Mouse (Mus musculus) liver, embryonic 15.5 days (tissue): ENCODE measurements at regions not wholly inside any gene's neighbourhood (a gene's known extent, or its start where the extent isn't known, plus 50 kb on each side); places are given as distances from the start of the nearest gene placed in this dataset.
A peak's percentile ranks its signal among the peaks of the same experiment; 100 is the strongest.

ENCODE experiments used
- ATAC-seq: fragments of 200-750 bp; cut with Nextera tagmentation; 2 replicates; pipeline ENCODE4 v1.8.0; 2017; ENCODE audit warnings: moderate number of reproducible peaks, mild to moderate bottlenecking, moderate library complexity; ENCODE audit not compliant: insufficient read depth
- H3K27ac ChIP-seq: fragments of 300-500 bp; sonication (generic); replicated peaks from 2 replicates; pipeline ENCODE4 v1.5.1; 2015; ENCODE audit warnings: mild to moderate bottlenecking, inconsistent platforms
- H3K27me3 ChIP-seq: fragments of 300-500 bp; sonication (generic); 2 replicates; pipeline ENCODE4 v1.6.1; 2015; ENCODE audit warnings: mild to moderate bottlenecking, inconsistent platforms
- H3K36me3 ChIP-seq: fragments of 300-500 bp; sonication (generic); replicated peaks from 2 replicates; pipeline ENCODE4 v1.6.1; 2015; ENCODE audit warnings: moderate library complexity, mild to moderate bottlenecking, inconsistent platforms
- H3K4me1 ChIP-seq: fragments of 300-500 bp; sonication (generic); replicated peaks from 2 replicates; pipeline ENCODE4 v1.6.1; 2015; ENCODE audit warnings: inconsistent platforms
- H3K4me2 ChIP-seq: fragments of 300-500 bp; sonication (generic); 2 replicates; pipeline ENCODE4 v1.6.1; 2015; ENCODE audit warnings: moderate library complexity, mild to moderate bottlenecking, inconsistent platforms
- H3K4me3 ChIP-seq: fragments of 300-500 bp; sonication (generic); replicated peaks from 2 replicates; pipeline ENCODE4 v1.5.1; 2015; ENCODE audit warnings: mild to moderate bottlenecking, inconsistent platforms
- H3K9ac ChIP-seq: fragments of 300-500 bp; sonication (generic); 2 replicates; pipeline ENCODE4 v1.6.1; 2015; ENCODE audit warnings: moderate library complexity, mild to moderate bottlenecking, inconsistent platforms
- H3K9me3 ChIP-seq: fragments of 300-500 bp; sonication (generic); replicated peaks from 2 replicates; pipeline ENCODE4 v1.6.1; 2016; ENCODE audit warnings: inconsistent platforms
- WGBS: fragments of 180-500 bp; shearing (Covaris S2); methylation state at CpG from one replicate; pipeline ENCODE4 v1.1.7; 2015; ENCODE audit warnings: mixed read lengths; ENCODE audit not compliant: insufficient replicate concordance; 5-methylcytosine and 5-hydroxymethylcytosine counted together

- 45% methylated on average over 5 of the region's 5 CpGs for WGBS
- no peaks in the 10 kb centered on the region for H3K4me1 ChIP-seq
Observed at GRCm38 (mm10) chr13:107681719-107682118, 362.5 kb upstream of the Smim15 start.

GRCm38 (mm10) chr13:107678860-107679259, 365.4 kb upstream of the Smim15 start:
- Histone ChIP-seq H3K4me3 (no peak overlapping the region), H3K36me3 (no peaks in the 10 kb centered on the region), H3K27ac (no peak overlapping the region), H3K4me1 (no peaks in the 10 kb centered on the region), H3K4me2 (no peak overlapping the region), H3K9ac (no peak overlapping the region), H3K9me3 (no peaks in the 10 kb centered on the region), H3K27me3 (no peaks in the 10 kb centered on the region)
- no peak for ATAC-seq

More at GRCm38 (mm10) chr13:107681719-107682118, 362.5 kb upstream of the Smim15 start:
- H3K36me3 ChIP-seq, result no peaks in the 10 kb centered on the region
- no peak for ATAC-seq
- no peak overlapping the region for H3K4me3 ChIP-seq
- H3K27ac ChIP-seq, result no peak overlapping the region
- no peaks in the 10 kb centered on the region for H3K9me3 ChIP-seq
- no peak overlapping the region for H3K9ac ChIP-seq
- H3K27me3 ChIP-seq, result no peaks in the 10 kb centered on the region
- no peak overlapping the region for H3K4me2 ChIP-seq

GRCm38 (mm10) chr13:107677091-107677470, 367.2 kb upstream of the Smim15 start:
- H3K4me3 ChIP-seq, result no peak overlapping the region
- ATAC-seq, result no peak
- H3K36me3 ChIP-seq, result no peaks in the 10 kb centered on the region
- H3K27me3 ChIP-seq, result no peaks in the 10 kb centered on the region
- no peaks in the 10 kb centered on the region for H3K4me1 ChIP-seq
- no peak overlapping the region for H3K4me2 ChIP-seq
- no peak overlapping the region for H3K27ac ChIP-seq
- H3K9me3 ChIP-seq, result no peaks in the 10 kb centered on the region
- WGBS, result 43% methylated on average over 8 of the region's 8 CpGs
- H3K9ac ChIP-seq, result no peak overlapping the region

DNA sequence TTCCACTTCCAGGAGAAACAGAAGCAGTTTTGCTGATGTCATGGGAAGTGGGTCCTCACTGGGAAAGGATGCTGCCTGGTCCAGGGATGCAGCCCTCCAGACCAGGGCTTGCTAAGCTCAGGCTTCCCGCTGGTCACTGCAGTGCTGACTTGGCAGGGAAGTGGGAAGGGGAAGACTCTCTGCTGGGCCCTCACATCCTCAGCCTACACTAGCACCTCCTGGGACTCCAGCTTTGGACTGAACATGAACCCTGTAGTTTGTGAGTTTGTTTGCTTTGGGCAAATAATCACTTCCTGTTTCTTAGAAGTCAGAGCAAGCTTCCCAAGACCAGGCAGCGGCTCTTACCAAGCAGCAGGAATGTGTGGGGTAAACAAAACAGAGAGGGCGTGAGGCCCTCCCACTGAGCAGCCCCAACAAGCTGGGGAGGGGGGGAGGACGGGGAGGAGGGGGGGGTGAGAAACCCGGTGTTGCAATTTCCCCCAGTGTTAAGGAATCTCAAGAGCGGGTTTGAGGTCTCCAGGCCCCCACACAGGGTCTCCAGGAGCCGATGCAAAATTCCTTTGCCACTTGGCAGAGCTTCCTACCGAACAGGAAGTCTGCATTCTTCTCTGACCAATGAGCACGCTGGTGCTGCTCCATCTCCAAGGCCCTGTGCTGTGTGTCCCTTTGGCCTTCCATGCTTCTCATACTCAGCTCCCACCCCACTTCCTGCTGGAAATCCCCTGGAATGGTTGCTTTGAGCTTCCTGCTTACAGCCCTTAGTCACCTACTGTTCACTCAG, 367.7 kb upstream of the Smim15 start:
- H3K4me2 ChIP-seq, result no peak overlapping the region
- no peak overlapping the region for H3K4me3 ChIP-seq
- H3K27ac ChIP-seq, result peak overlapping the region; percentile 29; the same call in 1 of the 2 replicates
- no peaks in the 10 kb centered on the region for H3K4me1 ChIP-seq
- 24% methylated on average over 9 of the region's 9 CpGs for WGBS
- ATAC-seq, result peak; percentile 72
- H3K36me3 ChIP-seq, result no peaks in the 10 kb centered on the region
- H3K9me3 ChIP-seq, result no peaks in the 10 kb centered on the region
- H3K27me3 ChIP-seq, result no peaks in the 10 kb centered on the region
- no peak overlapping the region for H3K9ac ChIP-seq

DNA sequence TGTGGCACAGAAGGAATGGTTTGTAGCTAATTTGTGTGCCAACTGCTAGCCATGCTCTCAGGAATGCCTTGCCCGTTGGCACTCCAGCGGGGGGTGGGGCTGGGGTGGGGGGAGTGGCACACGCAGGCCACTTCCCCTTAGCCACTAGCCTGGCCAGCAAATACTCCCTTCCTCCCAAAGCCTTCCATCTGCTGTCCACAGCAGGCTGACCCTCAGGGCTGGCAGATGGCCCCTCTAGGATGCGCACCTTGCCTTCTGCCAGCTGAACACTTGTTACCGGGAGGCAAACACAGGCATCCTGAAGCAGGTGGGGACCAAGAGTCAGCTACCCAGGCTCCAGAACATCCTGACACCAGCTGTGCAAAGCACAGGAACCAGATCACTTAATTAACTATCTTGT, 372.1 kb upstream of the Smim15 start:
- Histone ChIP-seq H3K4me2 (no peak overlapping the region), H3K4me1 (no peaks in the 10 kb centered on the region), H3K36me3 (no peaks in the 10 kb centered on the region), H3K27me3 (no peaks in the 10 kb centered on the region), H3K4me3 (no peak overlapping the region), H3K27ac (no peak overlapping the region), H3K9me3 (no peaks in the 10 kb centered on the region), H3K9ac (no peak overlapping the region)
- WGBS, result 73% methylated on average over 5 of the region's 5 CpGs
- no peak for ATAC-seq

GRCm38 (mm10) chr13:107668509-107668908, 375.7 kb upstream of the Smim15 start:
- Histone ChIP-seq H3K9me3 (no peaks in the 10 kb centered on the region), H3K4me2 (no peak overlapping the region), H3K36me3 (no peaks in the 10 kb centered on the region), H3K4me1 (no peaks in the 10 kb centered on the region), H3K27me3 (no peaks in the 10 kb centered on the region), H3K4me3 (no peak overlapping the region), H3K9ac (no peak overlapping the region), H3K27ac (no peak overlapping the region)
- 40% methylated on average over 5 of the region's 5 CpGs for WGBS
- ATAC-seq, result no peak

GRCm38 (mm10) chr13:107665775-107666174, 378.5 kb upstream of the Smim15 start:
- H3K27me3 ChIP-seq, result no peaks in the 10 kb centered on the region
- ATAC-seq, result no peak
- no peak overlapping the region for H3K4me3 ChIP-seq
- WGBS, result 70% methylated on average over 6 of the region's 6 CpGs
- no peak overlapping the region for H3K9ac ChIP-seq
- H3K9me3 ChIP-seq, result no peaks in the 10 kb centered on the region
- no peaks in the 10 kb centered on the region for H3K4me1 ChIP-seq
- H3K36me3 ChIP-seq, result no peaks in the 10 kb centered on the region
- no peak overlapping the region for H3K27ac ChIP-seq
- no peak overlapping the region for H3K4me2 ChIP-seq

- Histone ChIP-seq H3K4me2 (no peak overlapping the region), H3K4me3 (no peak overlapping the region), H3K27me3 (no peaks in the 10 kb centered on the region), H3K9ac (no peak overlapping the region), H3K27ac (no peak overlapping the region), H3K9me3 (no peaks in the 10 kb centered on the region), H3K4me1 (no peaks in the 10 kb centered on the region), H3K36me3 (no peaks in the 10 kb centered on the region)
- ATAC-seq, result no peak
- WGBS, result 54% methylated on average over 8 of the region's 8 CpGs
Observed at GRCm38 (mm10) chr13:107664197-107664596, 380.0 kb upstream of the Smim15 start.

- Histone ChIP-seq H3K4me1 (no peaks in the 10 kb centered on the region), H3K4me2 (no peak overlapping the region), H3K9ac (no peak overlapping the region), H3K36me3 (no peaks in the 10 kb centered on the region), H3K27ac (no peak overlapping the region), H3K9me3 (no peaks in the 10 kb centered on the region), H3K4me3 (no peak overlapping the region), H3K27me3 (no peaks in the 10 kb centered on the region)
- ATAC-seq, result no peak
- WGBS, result 42% methylated on average over 12 of the region's 12 CpGs
Observed at GRCm38 (mm10) chr13:107663745-107664144, 380.5 kb upstream of the Smim15 start.

- Histone ChIP-seq H3K4me2 (no peak overlapping the region), H3K9ac (no peak overlapping the region), H3K27ac (no peak overlapping the region), H3K4me3 (no peak overlapping the region), H3K4me1 (no peaks in the 10 kb centered on the region), H3K27me3 (no peaks in the 10 kb centered on the region), H3K36me3 (no peaks in the 10 kb centered on the region), H3K9me3 (no peaks in the 10 kb centered on the region)
- ATAC-seq, result no peak
- WGBS, result 40% methylated on average over 5 of the region's 5 CpGs
Observed at GRCm38 (mm10) chr13:107661414-107661813, 382.8 kb upstream of the Smim15 start.

DNA sequence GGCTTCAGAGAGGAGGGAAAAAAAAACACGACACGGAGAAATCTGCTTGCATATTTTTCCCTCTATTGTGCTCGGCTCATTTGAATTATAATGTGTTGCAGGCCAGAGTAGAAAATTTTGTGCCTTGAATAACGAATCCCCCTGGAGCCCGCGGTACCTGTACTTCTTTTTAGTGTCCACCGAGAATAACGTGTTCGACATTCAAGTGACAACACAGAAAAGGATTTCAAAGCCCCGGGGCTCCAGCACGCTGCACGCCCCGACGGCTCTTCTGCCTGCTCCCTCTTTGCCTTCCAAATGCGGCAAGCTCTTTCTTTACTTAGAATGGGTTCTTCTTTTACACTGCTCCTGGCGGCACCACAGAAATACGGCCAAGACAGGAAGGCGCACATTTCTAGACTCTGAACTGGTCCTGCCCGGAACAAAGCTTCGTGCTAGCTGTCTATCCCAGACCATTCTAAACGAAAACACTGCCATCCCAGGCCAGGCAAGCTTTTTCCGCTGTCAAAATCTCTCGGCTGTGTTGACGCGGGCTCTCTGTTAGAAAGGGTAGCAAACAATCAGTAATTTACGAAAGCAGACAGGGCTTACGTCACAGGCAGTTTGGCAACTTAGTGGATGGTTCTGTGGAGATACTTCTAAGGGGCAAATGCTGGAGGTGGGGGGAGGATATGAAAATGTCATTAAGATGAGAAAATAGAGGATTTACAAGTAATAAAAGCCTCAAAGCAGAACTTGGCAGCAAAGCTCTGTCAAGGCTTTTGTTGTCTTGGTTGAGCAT, 398.2 kb upstream of the Smim15 start:
- no peak overlapping the region for H3K27ac ChIP-seq
- no peaks in the 10 kb centered on the region for H3K36me3 ChIP-seq
- WGBS, result 6% methylated on average over 27 of the region's 27 CpGs
- H3K27me3 ChIP-seq, result peaks cover 44% of the 10 kb centered on the region
- H3K4me2 ChIP-seq, result peak overlapping the region; percentile 49
- peak overlapping the region; percentile 28 for H3K4me3 ChIP-seq
- no peak for ATAC-seq
- peaks cover 6% of the 10 kb centered on the region; the same call in 1 of the 2 replicates for H3K4me1 ChIP-seq
- H3K9me3 ChIP-seq, result no peaks in the 10 kb centered on the region
- H3K9ac ChIP-seq, result no peak overlapping the region
